Mouse (Mus musculus) cerebellum, postnatal 4 days (tissue): ENCODE measurements around the gene Rhob.
"Not testable (repeated sequence)": the region's sequence is repeated elsewhere in the genome, so short reads cannot be mapped to it uniquely, and the experiment has no call there.

Experiments used
- DNase-seq, 2 experiments: peaks; one replicate each; pipeline ENCODE4 v3.0.0; 2022; ENCODE audit warnings: low spot score in 2 of 2, mixed read lengths in 1 of 2

Gene Rhob

GRCm38 (mm10) chr12:8472591-8473358, 27.0 kb downstream of the Rhob start:
- peak in 1 of 2 experiments; percentile 69 for DNase-seq

- no peak for DNase-seq
These were observed 27.8 kb downstream of the Rhob start for GRCm38 (mm10) chr12:8472051-8472450.

- no peak for DNase-seq
These were observed 28.8 kb downstream of the Rhob start for GRCm38 (mm10) chr12:8470962-8471361.

- DNase-seq: no peak
These were observed 29.9 kb downstream of the Rhob start for GRCm38 (mm10) chr12:8469742-8470494.

GRCm38 (mm10) chr12:8468221-8468865, 31.5 kb downstream of the Rhob start:
- no peak for DNase-seq

GRCm38 (mm10) chr12:8467029-8467924, 32.5 kb downstream of the Rhob start:
- DNase-seq: no peak

GRCm38 (mm10) chr12:8465680-8466079, 34.1 kb downstream of the Rhob start:
- no peak for DNase-seq

GRCm38 (mm10) chr12:8464961-8465360, 34.8 kb downstream of the Rhob start:
- DNase-seq: no peak

GRCm38 (mm10) chr12:8463599-8464160, 36.1 kb downstream of the Rhob start:
- DNase-seq: no peak

GRCm38 (mm10) chr12:8462533-8462932, 37.3 kb downstream of the Rhob start:
- no peak for DNase-seq

- not testable (repeated sequence) for DNase-seq
These were observed 38.2 kb downstream of the Rhob start for GRCm38 (mm10) chr12:8461575-8461974.

- no peak for DNase-seq
These were observed 41.4 kb downstream of the Rhob start for GRCm38 (mm10) chr12:8458400-8458799.

GRCm38 (mm10) chr12:8457052-8457451, 42.8 kb downstream of the Rhob start:
- DNase-seq: no peak

GRCm38 (mm10) chr12:8455046-8455445, 44.8 kb downstream of the Rhob start:
- DNase-seq: no peak

- no peak for DNase-seq
These were observed 45.3 kb downstream of the Rhob start for GRCm38 (mm10) chr12:8454487-8454886.

- peak in 1 of 2 experiments; percentile 49 for DNase-seq
These were observed 46.8 kb downstream of the Rhob start for GRCm38 (mm10) chr12:8452766-8453621.

GRCm38 (mm10) chr12:8451571-8452485, 48.0 kb downstream of the Rhob start:
- DNase-seq: peak in 1 of 2 experiments; percentile 55

GRCm38 (mm10) chr12:8450639-8451038, 49.2 kb downstream of the Rhob start:
- DNase-seq: peak in 1 of 2 experiments; percentile 76

- no peak for DNase-seq
These were observed 49.8 kb downstream of the Rhob start for GRCm38 (mm10) chr12:8450028-8450427.
